Mouse (Mus musculus): ENCODE measurements around the gene Pcdh7. TPM values are rescaled to one million over a fixed set of nuclear protein-coding genes. Genes with fewer than 3 reads are reported as not detected.

Gene Pcdh7
- polyA plus RNA-seq, 1 experiment from 2014 or later: 7.1 TPM

DNA sequence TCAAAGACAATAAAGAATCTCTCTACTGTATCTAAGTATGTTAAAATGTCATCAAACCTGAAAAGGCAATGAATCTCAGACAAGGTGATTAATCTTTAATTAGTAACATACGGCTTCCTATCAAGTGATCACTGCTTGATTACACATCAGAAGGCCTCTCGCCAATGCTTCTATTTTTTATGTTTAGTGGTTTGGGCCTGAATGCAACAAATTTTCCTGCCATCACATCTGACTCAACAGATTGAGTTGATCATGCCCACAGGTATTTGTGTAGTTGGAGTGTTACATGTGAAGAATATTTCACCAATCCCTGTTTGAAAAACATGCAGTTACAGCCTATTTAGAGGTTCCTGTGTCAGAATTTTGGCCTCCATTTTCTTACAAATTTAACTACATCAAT lies 225.8 kb downstream of the Pcdh7 start:
- H3K27me3 ChIP-seq (ENCODE audit: control insufficient read depth, insufficient read depth, low read length): no peaks in the 10 kb centered on the region
- WGBS: 88% methylated on average over 2 of the region's 2 CpGs
- no peak overlapping the region for H3K4me3 ChIP-seq (ENCODE audit: low read depth, low read length)
- H3K27ac ChIP-seq (ENCODE audit: low read depth, low read length): no peak overlapping the region
- H3K9me3 ChIP-seq (ENCODE audit: control insufficient read depth, low read length): no peaks in the 10 kb centered on the region
- DNase-seq (ENCODE audit: low spot score): no peak
- no peak overlapping the region for H3K9ac ChIP-seq (ENCODE audit: low read depth, low read length)
- H3K36me3 ChIP-seq (ENCODE audit: control insufficient read depth, insufficient read depth, low read length): no peaks in the 10 kb centered on the region
- H3K4me2 ChIP-seq (replicated peaks; ENCODE audit: low read depth, low read length): no peak overlapping the region
- ATAC-seq (ENCODE audit: low FRiP score): no peak
- H3K4me1 ChIP-seq (replicated peaks; ENCODE audit: control insufficient read depth, insufficient read depth, low read length): no peaks in the 10 kb centered on the region

DNA sequence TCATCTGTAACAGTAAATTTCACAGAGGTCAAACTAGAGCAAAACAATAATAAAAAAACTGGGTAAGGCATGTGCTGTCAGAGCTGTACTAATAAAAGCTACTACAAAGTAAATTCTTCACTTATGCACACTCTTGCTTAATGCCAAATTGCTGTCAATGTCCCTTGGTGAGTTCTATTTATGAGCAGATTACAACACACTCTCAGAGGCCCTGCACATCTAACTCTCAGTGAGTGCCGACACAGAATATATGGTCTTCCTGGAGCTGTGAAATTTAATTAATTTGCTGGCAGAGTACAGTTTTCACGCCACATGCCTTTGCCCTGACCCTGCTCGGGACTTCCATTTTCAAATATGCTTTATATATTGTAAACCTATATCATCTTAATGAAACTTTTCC lies 227.7 kb downstream of the Pcdh7 start:
- no peaks in the 10 kb centered on the region for H3K4me1 ChIP-seq (replicated peaks; ENCODE audit: control insufficient read depth, insufficient read depth, low read length)
- ATAC-seq (ENCODE audit: low FRiP score): no peak
- no peak overlapping the region for H3K4me2 ChIP-seq (replicated peaks; ENCODE audit: low read depth, low read length)
- H3K9ac ChIP-seq (ENCODE audit: low read depth, low read length): no peak overlapping the region
- H3K27ac ChIP-seq (ENCODE audit: low read depth, low read length): no peak overlapping the region
- no peaks in the 10 kb centered on the region for H3K27me3 ChIP-seq (ENCODE audit: control insufficient read depth, insufficient read depth, low read length)
- no peaks in the 10 kb centered on the region for H3K36me3 ChIP-seq (ENCODE audit: control insufficient read depth, insufficient read depth, low read length)
- H3K9me3 ChIP-seq (ENCODE audit: control insufficient read depth, low read length): no peaks in the 10 kb centered on the region
- no peak overlapping the region for H3K4me3 ChIP-seq (ENCODE audit: low read depth, low read length)
- DNase-seq (ENCODE audit: low spot score): no peak
- WGBS: 72% methylated on average over 3 of the region's 3 CpGs

DNA sequence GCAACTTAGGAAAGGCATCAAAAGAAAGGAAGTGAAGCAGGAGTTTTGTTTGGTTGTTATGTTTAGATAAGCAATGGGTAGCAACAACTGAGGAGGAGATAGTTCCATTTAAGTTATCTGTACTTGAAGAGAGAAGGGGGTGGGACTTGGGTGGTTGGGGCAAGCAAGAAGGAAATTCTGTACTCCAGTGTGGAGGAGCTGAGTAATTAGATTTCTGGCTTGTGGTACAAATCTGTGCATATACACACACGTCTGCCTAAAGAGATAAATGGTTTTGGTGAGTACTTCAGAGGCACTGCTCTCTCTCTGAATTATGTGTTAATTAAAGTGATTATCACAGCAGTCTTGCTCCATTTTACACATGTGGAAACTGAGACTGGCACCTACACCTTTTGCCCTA lies 241.6 kb downstream of the Pcdh7 start:
- Histone ChIP-seq H3K27me3 (ENCODE audit: control insufficient read depth, insufficient read depth, low read length) (no peaks in the 10 kb centered on the region), H3K4me3 (ENCODE audit: low read depth, low read length) (no peak overlapping the region), H3K27ac (ENCODE audit: low read depth, low read length) (no peak overlapping the region), H3K9ac (ENCODE audit: low read depth, low read length) (no peak overlapping the region), H3K4me1 (replicated peaks; ENCODE audit: control insufficient read depth, insufficient read depth, low read length) (no peaks in the 10 kb centered on the region), H3K36me3 (ENCODE audit: control insufficient read depth, insufficient read depth, low read length) (no peaks in the 10 kb centered on the region), H3K4me2 (replicated peaks; ENCODE audit: low read depth, low read length) (no peak overlapping the region), H3K9me3 (ENCODE audit: control insufficient read depth, low read length) (no peaks in the 10 kb centered on the region)
- 76% methylated on average over 1 of the region's 1 CpGs for WGBS
- ATAC-seq (ENCODE audit: low FRiP score) (no peak), DNase-seq (ENCODE audit: low spot score) (no peak)

DNA sequence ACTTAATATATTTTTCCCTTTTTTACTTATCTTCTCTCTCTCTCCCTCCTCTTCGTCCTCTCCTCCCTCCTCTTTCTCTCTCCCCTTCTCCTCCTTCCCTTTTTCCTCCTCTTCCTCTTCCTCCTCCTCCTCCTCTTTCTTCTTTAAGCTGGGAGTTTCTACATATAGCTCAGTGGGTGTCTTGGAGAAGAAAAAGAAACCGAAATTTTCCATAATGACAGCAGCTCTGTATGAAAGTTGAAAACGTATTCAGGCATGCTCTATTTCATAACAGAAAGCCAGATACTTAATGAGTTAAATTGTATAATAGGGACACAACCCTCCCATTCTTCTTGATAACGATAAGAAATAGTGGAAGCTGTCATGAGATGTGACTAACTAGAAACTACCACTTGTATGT lies 246.0 kb downstream of the Pcdh7 start:
- ATAC-seq (ENCODE audit: low FRiP score): no peak
- Histone ChIP-seq H3K4me1 (replicated peaks; ENCODE audit: control insufficient read depth, insufficient read depth, low read length) (no peaks in the 10 kb centered on the region), H3K9me3 (ENCODE audit: control insufficient read depth, low read length) (no peaks in the 10 kb centered on the region), H3K27ac (ENCODE audit: low read depth, low read length) (no peak overlapping the region), H3K27me3 (ENCODE audit: control insufficient read depth, insufficient read depth, low read length) (no peaks in the 10 kb centered on the region), H3K4me2 (replicated peaks; ENCODE audit: low read depth, low read length) (no peak overlapping the region), H3K36me3 (ENCODE audit: control insufficient read depth, insufficient read depth, low read length) (no peaks in the 10 kb centered on the region), H3K9ac (ENCODE audit: low read depth, low read length) (no peak overlapping the region), H3K4me3 (ENCODE audit: low read depth, low read length) (no peak overlapping the region)
- 82% methylated on average over 4 of the region's 4 CpGs for WGBS
- no peak for DNase-seq (ENCODE audit: low spot score)

DNA sequence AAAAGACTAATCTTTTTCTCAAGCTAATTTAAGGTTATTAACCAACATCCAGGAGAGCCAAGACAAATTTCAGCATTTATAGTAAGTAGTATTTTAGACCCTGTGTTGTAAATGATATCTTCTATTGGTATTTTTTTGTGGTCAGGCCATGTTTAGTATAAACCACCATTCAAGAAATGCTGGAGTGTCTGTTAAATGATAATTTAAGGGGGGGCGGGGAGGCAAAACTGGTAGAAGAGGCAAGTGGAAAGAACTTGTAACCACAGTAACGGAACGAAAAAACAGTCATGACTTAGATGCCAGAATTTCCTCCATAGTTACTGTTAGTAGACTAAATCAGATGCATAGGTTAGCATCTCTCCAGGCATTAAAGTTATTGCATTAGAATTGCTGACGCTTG lies 246.4 kb downstream of the Pcdh7 start:
- Histone ChIP-seq H3K4me1 (replicated peaks; ENCODE audit: control insufficient read depth, insufficient read depth, low read length) (no peaks in the 10 kb centered on the region), H3K9ac (ENCODE audit: low read depth, low read length) (no peak overlapping the region), H3K4me3 (ENCODE audit: low read depth, low read length) (no peak overlapping the region), H3K4me2 (replicated peaks; ENCODE audit: low read depth, low read length) (no peak overlapping the region), H3K27me3 (ENCODE audit: control insufficient read depth, insufficient read depth, low read length) (no peaks in the 10 kb centered on the region), H3K9me3 (ENCODE audit: control insufficient read depth, low read length) (no peaks in the 10 kb centered on the region), H3K36me3 (ENCODE audit: control insufficient read depth, insufficient read depth, low read length) (no peaks in the 10 kb centered on the region), H3K27ac (ENCODE audit: low read depth, low read length) (no peak overlapping the region)
- DNase-seq (ENCODE audit: low spot score): no peak
- 86% methylated on average over 4 of the region's 4 CpGs for WGBS
- no peak for ATAC-seq (ENCODE audit: low FRiP score)

DNA sequence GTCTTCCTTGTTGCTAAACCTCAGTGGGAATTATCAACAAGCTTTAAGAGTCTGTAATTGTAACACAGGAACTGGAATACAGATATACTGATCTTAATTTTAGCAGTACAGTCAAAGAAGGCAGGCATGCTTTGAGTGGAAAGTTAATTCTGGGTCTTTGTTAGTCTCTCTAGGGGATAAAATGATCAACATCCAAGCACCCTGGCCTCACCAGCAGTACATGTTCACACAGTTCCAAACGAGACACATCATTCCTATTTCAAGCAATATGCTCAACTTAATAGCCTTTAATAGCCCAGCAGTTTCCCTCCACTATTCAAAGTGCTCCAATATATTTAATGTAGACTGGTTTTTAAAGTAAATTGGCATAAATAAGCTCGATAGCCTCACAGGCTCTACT lies 275.8 kb downstream of the Pcdh7 start:
- Histone ChIP-seq H3K9me3 (ENCODE audit: control insufficient read depth, low read length) (no peaks in the 10 kb centered on the region), H3K27me3 (ENCODE audit: control insufficient read depth, insufficient read depth, low read length) (no peaks in the 10 kb centered on the region), H3K4me3 (ENCODE audit: low read depth, low read length) (no peak overlapping the region), H3K36me3 (ENCODE audit: control insufficient read depth, insufficient read depth, low read length) (no peaks in the 10 kb centered on the region), H3K9ac (ENCODE audit: low read depth, low read length) (no peak overlapping the region), H3K4me2 (replicated peaks; ENCODE audit: low read depth, low read length) (no peak overlapping the region), H3K4me1 (replicated peaks; ENCODE audit: control insufficient read depth, insufficient read depth, low read length) (no peaks in the 10 kb centered on the region), H3K27ac (ENCODE audit: low read depth, low read length) (no peak overlapping the region)
- DNase-seq (ENCODE audit: low spot score): no peak
- WGBS: 76% methylated on average over 2 of the region's 2 CpGs
- ATAC-seq (ENCODE audit: low FRiP score): no peak

DNA sequence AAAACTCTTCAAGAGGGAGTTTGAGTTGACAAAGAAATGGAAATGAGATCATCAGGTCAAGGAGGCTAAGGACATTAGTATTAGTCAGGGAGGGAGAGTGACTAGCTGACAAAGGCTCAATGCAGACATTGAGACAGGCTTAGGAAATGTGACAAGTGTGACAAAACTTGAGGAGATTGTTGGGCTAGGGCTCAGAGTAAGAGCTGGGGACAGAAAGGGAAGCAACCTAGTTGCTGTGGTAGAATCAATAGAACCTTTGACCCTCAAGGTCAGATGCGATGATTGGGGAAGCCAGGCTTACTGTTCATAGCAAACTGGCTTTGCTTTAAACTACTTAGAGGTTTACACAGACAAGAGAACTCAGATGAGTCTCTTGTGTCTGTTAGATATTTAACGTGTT lies 303.6 kb downstream of the Pcdh7 start:
- no peaks in the 10 kb centered on the region for H3K9me3 ChIP-seq (ENCODE audit: control insufficient read depth, low read length)
- no peaks in the 10 kb centered on the region for H3K4me1 ChIP-seq (replicated peaks; ENCODE audit: control insufficient read depth, insufficient read depth, low read length)
- ATAC-seq (ENCODE audit: low FRiP score): 0 out of 2 replicates have a peak, but pooled peaks have one; percentile 49
- WGBS: 53% methylated on average over 2 of the region's 2 CpGs
- no peak overlapping the region for H3K4me2 ChIP-seq (replicated peaks; ENCODE audit: low read depth, low read length)
- H3K27me3 ChIP-seq (ENCODE audit: control insufficient read depth, insufficient read depth, low read length): no peaks in the 10 kb centered on the region
- no peak overlapping the region for H3K27ac ChIP-seq (ENCODE audit: low read depth, low read length)
- H3K36me3 ChIP-seq (ENCODE audit: control insufficient read depth, insufficient read depth, low read length): no peaks in the 10 kb centered on the region
- no peak overlapping the region for H3K9ac ChIP-seq (ENCODE audit: low read depth, low read length)
- no peak for DNase-seq (ENCODE audit: low spot score)
- no peak overlapping the region for H3K4me3 ChIP-seq (ENCODE audit: low read depth, low read length)

DNA sequence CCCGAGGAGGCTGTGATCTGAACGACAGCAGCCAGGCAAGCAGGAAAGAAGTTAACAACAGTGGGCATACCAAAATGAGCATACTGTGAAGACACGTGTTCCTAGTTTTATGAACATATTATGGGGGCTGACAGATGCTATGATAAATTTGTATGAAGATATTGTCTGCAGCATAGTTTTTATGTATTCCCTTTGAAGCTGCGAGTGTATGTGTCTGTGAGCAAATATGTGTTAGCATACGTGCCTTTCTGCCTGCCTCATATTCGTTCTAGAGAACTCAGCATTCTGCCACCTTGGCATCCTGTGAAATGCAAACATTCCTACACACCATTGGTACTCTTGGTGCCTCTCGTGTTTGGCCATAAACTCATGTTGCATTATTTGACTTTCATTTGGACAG lies 307.4 kb downstream of the Pcdh7 start:
- Histone ChIP-seq H3K9ac (ENCODE audit: low read depth, low read length) (no peak overlapping the region), H3K4me2 (replicated peaks; ENCODE audit: low read depth, low read length) (no peak overlapping the region)

DNA sequence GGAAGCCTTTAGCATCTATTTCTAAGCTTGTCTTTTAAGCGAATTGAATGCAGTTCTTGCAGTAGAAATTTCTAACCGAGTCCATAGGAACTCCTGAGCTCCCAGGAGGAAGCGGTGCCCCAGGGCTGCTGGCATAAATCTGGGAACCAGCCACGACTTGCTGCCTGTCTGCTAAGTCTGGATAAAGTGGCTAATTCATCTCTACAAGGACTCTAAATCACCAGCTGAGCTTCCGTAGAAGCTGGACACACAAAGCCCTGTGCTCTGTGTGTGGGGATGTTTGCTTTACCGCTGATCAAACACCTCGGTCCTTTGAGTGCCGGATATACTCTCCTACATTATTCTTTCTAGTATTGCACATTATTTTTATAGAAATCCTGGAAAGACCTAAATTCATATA lies 308.0 kb downstream of the Pcdh7 start:
- no peak for ATAC-seq (ENCODE audit: low FRiP score)
- Histone ChIP-seq H3K4me3 (ENCODE audit: low read depth, low read length) (no peak overlapping the region), H3K27ac (ENCODE audit: low read depth, low read length) (no peak overlapping the region), H3K4me1 (replicated peaks; ENCODE audit: control insufficient read depth, insufficient read depth, low read length) (no peaks in the 10 kb centered on the region), H3K9ac (ENCODE audit: low read depth, low read length) (no peak overlapping the region), H3K9me3 (ENCODE audit: control insufficient read depth, low read length) (no peaks in the 10 kb centered on the region), H3K27me3 (ENCODE audit: control insufficient read depth, insufficient read depth, low read length) (no peaks in the 10 kb centered on the region), H3K36me3 (ENCODE audit: control insufficient read depth, insufficient read depth, low read length) (no peaks in the 10 kb centered on the region), H3K4me2 (replicated peaks; ENCODE audit: low read depth, low read length) (no peak overlapping the region)
- DNase-seq (ENCODE audit: low spot score): peak; percentile 14
- WGBS: 57% methylated on average over 8 of the region's 8 CpGs

More for the DNA sequence above, 307.4 kb downstream of the Pcdh7 start:
- Histone ChIP-seq H3K27me3 (ENCODE audit: control insufficient read depth, insufficient read depth, low read length) (no peaks in the 10 kb centered on the region), H3K4me3 (ENCODE audit: low read depth, low read length) (no peak overlapping the region), H3K36me3 (ENCODE audit: control insufficient read depth, insufficient read depth, low read length) (no peaks in the 10 kb centered on the region), H3K9me3 (ENCODE audit: control insufficient read depth, low read length) (no peaks in the 10 kb centered on the region), H3K4me1 (replicated peaks; ENCODE audit: control insufficient read depth, insufficient read depth, low read length) (no peaks in the 10 kb centered on the region), H3K27ac (ENCODE audit: low read depth, low read length) (no peak overlapping the region)
- WGBS: 80% methylated on average over 7 of the region's 7 CpGs
- ATAC-seq (ENCODE audit: low FRiP score) (no peak), DNase-seq (ENCODE audit: low spot score) (no peak)

Measured in hindbrain, embryonic 11.5 days (tissue).